Mouse (Mus musculus) brain, embryonic 14.5 days (tissue): ENCODE results near the gene Gm48551.

Experiments used
- CTCF ChIP-seq: fragments of 200-500 bp; IDR thresholded peaks from 2 replicates; pipeline ENCODE4 v1.5.1; 2012; ENCODE audit warnings: inconsistent platforms, mild to moderate bottlenecking, moderate library complexity, borderline replicate concordance; ENCODE audit not compliant: insufficient read depth, insufficient read length; ENCODE audit errors: extremely low read depth
- POLR2A ChIP-seq: fragments of 200-500 bp; IDR thresholded peaks from 2 replicates; pipeline ENCODE4 v1.6.1; 2012; ENCODE audit warnings: mild to moderate bottlenecking, inconsistent platforms, borderline replicate concordance; ENCODE audit not compliant: poor library complexity, insufficient read depth, insufficient read length, severe bottlenecking; ENCODE audit errors: extremely low read depth

DNA sequence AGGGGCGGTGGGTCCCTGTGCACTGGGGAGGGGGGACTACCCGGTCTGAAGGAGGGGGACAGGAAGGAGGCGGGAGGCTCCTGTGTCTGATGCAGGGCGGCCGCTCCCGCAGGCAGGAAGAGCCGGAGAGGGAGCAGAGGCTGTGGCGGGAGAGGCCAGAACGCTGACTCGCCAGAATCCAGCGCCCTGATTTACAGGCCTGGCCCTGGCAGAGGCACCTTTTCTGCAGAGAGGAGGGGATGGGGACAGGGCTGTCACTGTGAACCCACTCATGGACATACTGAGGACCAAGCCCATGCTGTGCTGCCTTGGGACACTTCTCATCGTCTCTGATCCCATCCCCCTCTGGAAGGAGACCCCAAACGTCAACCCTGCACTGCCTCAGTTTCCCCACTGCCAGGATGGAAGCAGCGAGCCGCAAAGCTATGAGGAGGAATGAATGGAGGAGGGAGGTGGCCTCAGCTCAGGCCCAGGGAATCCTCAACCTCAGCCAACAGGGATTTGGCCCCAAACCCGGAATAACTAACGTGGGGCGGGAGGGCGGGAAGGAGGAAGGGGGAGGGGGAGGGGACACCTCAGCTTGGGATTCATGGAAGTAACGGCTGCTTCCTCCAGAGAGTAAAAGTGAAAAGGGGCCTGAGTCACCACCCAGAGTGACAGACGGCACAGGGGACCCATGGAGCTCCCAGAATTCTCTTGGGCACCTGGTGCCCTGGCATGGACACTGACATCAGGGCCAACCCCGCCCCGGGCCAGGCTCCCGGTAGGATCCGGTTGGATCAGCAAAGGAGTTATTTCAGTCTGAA is 40.2 kb downstream of the Gm48551 start:
- TF ChIP-seq CTCF (no peak), POLR2A (no peak)
